In the genomic region with DNA sequence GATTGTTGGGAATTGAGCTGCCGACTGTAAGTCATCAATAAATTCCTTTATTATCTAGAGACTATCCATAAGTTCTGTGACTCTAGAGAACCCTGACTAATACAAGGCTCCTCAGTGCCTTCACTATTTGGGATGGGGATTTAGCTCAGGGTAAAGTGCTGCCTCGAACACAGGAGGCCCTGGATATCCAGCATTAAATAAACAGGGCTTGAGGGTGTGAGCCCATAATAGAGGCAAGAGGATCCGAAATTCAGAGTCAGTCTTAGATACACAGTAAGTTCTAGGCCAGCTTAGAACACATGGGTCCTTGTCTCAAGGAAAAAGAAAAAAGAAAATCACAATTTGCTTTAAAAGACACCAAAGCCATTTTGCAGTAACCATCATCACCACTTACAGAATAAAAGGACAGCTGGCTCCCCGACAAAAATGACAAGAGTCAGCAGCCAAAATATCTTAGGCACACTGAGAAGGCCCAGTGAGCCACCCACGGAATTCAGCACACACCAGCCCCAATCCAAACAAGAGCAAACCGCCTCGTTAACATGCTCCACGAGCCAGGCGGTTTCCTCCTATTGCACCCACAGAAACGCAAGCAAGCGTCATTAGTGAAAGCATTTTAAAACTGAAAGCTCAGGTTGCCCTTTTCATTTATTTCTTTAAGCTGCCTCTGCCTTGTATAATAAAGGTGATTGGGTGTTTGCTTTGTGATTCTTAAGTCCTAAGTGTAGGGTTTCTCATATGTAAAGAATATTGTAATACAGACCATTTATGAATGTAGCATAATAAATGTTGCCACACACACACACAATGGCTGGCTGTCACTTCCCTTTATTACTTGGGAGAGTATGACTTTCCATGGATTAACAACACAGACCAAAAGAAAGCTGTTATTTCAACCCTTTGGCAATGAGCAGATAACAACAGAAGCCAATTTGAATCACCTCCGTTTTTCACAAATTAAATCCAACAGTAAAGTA, we compare ENCODE assay signal across 8 mouse cellular contexts. TPM values are rescaled to one million over a fixed set of nuclear protein-coding genes. Genes with fewer than 3 reads are reported as not detected.
DNase-seq lines count a peak whose midpoint lies in the region; ATAC-seq and TF ChIP-seq lines count a peak whose summit lies in the region.

No protein-coding gene starts in this region.

- TF ChIP-seq CTCF in embryonic fibroblast, embryonic 13.5 days (IDR thresholded peaks at IDR 0.05; ENCODE audit: borderline replicate concordance, insufficient read depth, low read length), result no peak

- peaks cover 22% of the 10 kb centered on the region for H3K4me1 ChIP-seq in heart, embryonic 10.5 days
- peaks cover 43% of the 10 kb centered on the region for H3K4me1 ChIP-seq in heart, embryonic 12.5 days (replicated peaks)
- H3K4me1 ChIP-seq in embryonic fibroblast, embryonic 13.5 days (ENCODE audit: control insufficient read depth, insufficient read depth, low read length), result peaks cover 14% of the 10 kb centered on the region

- no peak for TF ChIP-seq POLR2A in embryonic fibroblast, embryonic 13.5 days (IDR thresholded peaks at IDR 0.05; ENCODE audit: low read depth, low read length)

- no peak overlapping the region for H3K4me3 ChIP-seq in heart, embryonic 10.5 days
- H3K4me3 ChIP-seq in heart, embryonic 12.5 days, result no peak overlapping the region
- H3K4me3 ChIP-seq in embryonic fibroblast, embryonic 13.5 days (ENCODE audit: insufficient read depth, low read length), result no peak overlapping the region

- H3K9me3 ChIP-seq in heart, embryonic 10.5 days, result no peaks in the 10 kb centered on the region
- H3K9me3 ChIP-seq in heart, embryonic 12.5 days (replicated peaks), result no peaks in the 10 kb centered on the region

- no peak overlapping the region for H3K4me2 ChIP-seq in heart, embryonic 12.5 days

- peak; percentile 30 for DNase-seq in heart, embryonic 10.5 days (ENCODE audit: low spot score)
- peak; percentile 84 for DNase-seq in CD4-positive helper T cell, adult 2 months (ENCODE audit: low read depth, low spot score)
- peak; percentile 72 to 73 for DNase-seq in left cerebral cortex, postnatal 36 days (ENCODE audit: low spot score in 2 of 2)
- peak; percentile 61 for DNase-seq in right cerebral cortex, postnatal 25 days
- DNase-seq in embryo, embryonic 10.5 days (ENCODE audit: low spot score), result no peak
- DNase-seq in urinary bladder, adult 18-20 months (ENCODE audit: low spot score in 2 of 2), result no peak

- WGBS in heart, embryonic 10.5 days, result 74% methylated on average over 12 of the region's 12 CpGs
- WGBS in heart, embryonic 12.5 days, result 61% methylated on average over 12 of the region's 12 CpGs

- H3K27me3 ChIP-seq in heart, embryonic 10.5 days (ENCODE audit: insufficient read depth, poor library complexity, severe bottlenecking), result no peaks in the 10 kb centered on the region
- no peaks in the 10 kb centered on the region for H3K27me3 ChIP-seq in heart, embryonic 12.5 days (replicated peaks)

- no peak for ATAC-seq in heart, embryonic 12.5 days (ENCODE audit: insufficient number of reproducible peaks, low FRiP score)

- intact Hi-C loops in left cerebral cortex, postnatal 36 days (cut with DNase I), result no loop called here

- H3K9ac ChIP-seq in heart, embryonic 12.5 days, result no peak overlapping the region

- H3K36me3 ChIP-seq in heart, embryonic 10.5 days, result no peaks in the 10 kb centered on the region
- H3K36me3 ChIP-seq in heart, embryonic 12.5 days, result no peaks in the 10 kb centered on the region

- H3K27ac ChIP-seq in heart, embryonic 10.5 days, result no peak overlapping the region
- no peak overlapping the region for H3K27ac ChIP-seq in heart, embryonic 12.5 days (ENCODE audit: poor library complexity, severe bottlenecking)
- H3K27ac ChIP-seq in embryonic fibroblast, embryonic 13.5 days (ENCODE audit: insufficient read depth, low read length), result peak overlapping the region; percentile 20; the same call in 1 of the 2 replicates

RNA-seq across cellular contexts. Expression of a gene that starts 29.8 kb away (rescaled TPM):
- 10.9 and 11.9 TPM in 2 replicates for polyA plus RNA-seq in heart, embryonic 10.5 days (2016; fragmentation: Nextera tagmentation; extraction: Ambion mirVana)
- 11.0 and 11.7 TPM in 2 replicates for polyA plus RNA-seq in heart, embryonic 12.5 days (2016; fragmentation: Nextera tagmentation; extraction: Ambion mirVana)
- 18.8 and 24.8 TPM in 2 replicates for polyA plus RNA-seq in embryonic fibroblast, embryonic 13.5 days (2011; ENCODE audit: insufficient read length, low read depth, missing spikeins)
- total RNA-seq in left cerebral cortex, postnatal 36 days (2021), result 10 to 100 TPM; 19.7 to 21.7 TPM

Comparison
In these comparisons a context has a peak if more than half of its experiments do, and no peak if none do; other contexts are left out.
1. DNase-seq: peak in heart, embryonic 10.5 days (single experiment), CD4-positive helper T cell, adult 2 months (single experiment), left cerebral cortex, postnatal 36 days (2 of 2) and right cerebral cortex, postnatal 25 days (single experiment); none in embryo, embryonic 10.5 days (single experiment) and urinary bladder, adult 18-20 months (0 of 2).